Mouse (Mus musculus) heart, embryonic 14.5 days (tissue): Measurements from ENCODE around the gene Chst10. TPM values are rescaled to one million over a fixed set of nuclear protein-coding genes. Genes with fewer than 3 reads are reported as not detected.
A peak's percentile ranks its signal among the peaks of the same experiment; 100 is the strongest.

Experiments
- ATAC-seq: fragments of 200-750 bp; cut with Nextera tagmentation; 2 replicates; pipeline ENCODE4 v1.8.0; 2017; ENCODE audit warnings: low read depth, moderate TSS enrichment; ENCODE audit not compliant: insufficient number of reproducible peaks, insufficient read depth, low FRiP score
- H3K27ac ChIP-seq, 2 experiments: fragments of 200-500 bp in 1 of 2; fragments of 300-500 bp in 1 of 2; sonication (generic) in 1 of 2; replicated peaks in 1 of 2; 2 replicates each; pipeline ENCODE4 v1.5.1; 2012 to 2014; ENCODE audit warnings: low read depth in 2 of 2, low read length in 2 of 2, control low read depth in 1 of 2, mild to moderate bottlenecking in 1 of 2, mixed read lengths in 1 of 2; ENCODE audit not compliant: control insufficient read depth in 1 of 2, insufficient read depth in 1 of 2
- H3K27me3 ChIP-seq: fragments of 300-500 bp; sonication (generic); 2 replicates; pipeline ENCODE4 v1.6.1; 2014; ENCODE audit warnings: mild to moderate bottlenecking, low read length, control low read depth; ENCODE audit not compliant: control insufficient read depth, insufficient read depth
- H3K36me3 ChIP-seq: fragments of 300-500 bp; sonication (generic); 2 replicates; pipeline ENCODE4 v1.6.1; 2014; ENCODE audit warnings: mild to moderate bottlenecking, control low read depth, low read length, mixed read lengths; ENCODE audit not compliant: control insufficient read depth, insufficient read depth
- H3K4me1 ChIP-seq, 2 experiments: fragments of 200-500 bp in 1 of 2; fragments of 300-500 bp in 1 of 2; sonication (generic) in 1 of 2; 2 replicates each; pipeline ENCODE4 v1.6.1; 2012 to 2014; ENCODE audit warnings: low read length in 2 of 2, control low read depth in 1 of 2, mixed read lengths in 1 of 2; ENCODE audit not compliant: control insufficient read depth in 2 of 2, insufficient read depth in 2 of 2
- H3K4me2 ChIP-seq: fragments of 300-500 bp; sonication (generic); 2 replicates; pipeline ENCODE4 v1.6.1; 2014; ENCODE audit warnings: mild to moderate bottlenecking, low read length
- H3K4me3 ChIP-seq, 2 experiments: fragments of 200-500 bp in 1 of 2; fragments of 300-500 bp in 1 of 2; sonication (generic) in 1 of 2; 2 replicates each; pipeline ENCODE4 v1.5.1; 2012 to 2014; ENCODE audit warnings: low read length in 2 of 2, mild to moderate bottlenecking in 2 of 2, control low read depth in 1 of 2, low read depth in 1 of 2, moderate library complexity in 1 of 2; ENCODE audit not compliant: control insufficient read depth in 1 of 2, insufficient read depth in 1 of 2
- H3K9ac ChIP-seq: fragments of 300-500 bp; sonication (generic); 2 replicates; pipeline ENCODE4 v1.6.1; 2014; ENCODE audit warnings: mild to moderate bottlenecking, low read length
- H3K9me3 ChIP-seq: fragments of 300-500 bp; sonication (generic); 2 replicates; pipeline ENCODE4 v1.6.1; 2016; ENCODE audit warnings: low read length, control low read depth; ENCODE audit not compliant: control insufficient read depth
- WGBS: fragments of 180-500 bp; shearing (Covaris S2); extraction: QIAGEN DNeasy Blood & Tissue Kit; methylation state at CpG from one replicate; pipeline ENCODE4 v1.1.7; 2014; 5-methylcytosine and 5-hydroxymethylcytosine counted together
- polyA plus RNA-seq: library from polyadenylated mRNA; unstranded; fragments of >200 nt; fragmentation: Nextera tagmentation; extraction: Ambion mirVana; gene quantifications from 2 replicates; pipeline ENCODE4 v1.2.1, GENCODE M21; 2014

Gene Chst10
- polyA plus RNA-seq, 1 experiment from 2014 or later: 2.8 TPM

DNA sequence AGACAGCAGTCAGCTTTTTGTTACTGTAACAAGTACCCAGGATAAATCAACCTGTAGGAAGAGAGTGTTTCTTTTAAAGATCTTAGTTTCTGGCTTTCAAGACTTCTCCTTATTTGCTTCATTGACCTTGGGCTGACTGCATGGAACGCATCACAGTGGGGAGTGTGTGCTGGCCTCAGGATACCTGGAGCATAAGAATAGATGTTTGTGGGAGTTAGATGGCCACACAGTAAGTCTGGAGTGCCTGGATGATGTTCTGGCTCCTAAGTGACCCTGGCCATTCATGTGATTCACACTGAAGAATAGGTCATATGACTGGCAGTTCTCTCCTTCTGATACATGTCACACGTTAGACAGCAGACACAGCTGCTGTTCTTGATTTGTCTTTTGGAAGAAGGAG, 6.0 kb upstream of the Chst10 start:
- H3K27me3 ChIP-seq: no peaks in the 10 kb centered on the region
- no peak overlapping the region for H3K9ac ChIP-seq
- H3K9me3 ChIP-seq: no peaks in the 10 kb centered on the region
- no peak overlapping the region for H3K4me2 ChIP-seq
- WGBS: 56% methylated on average over 2 of the region's 2 CpGs
- H3K27ac ChIP-seq: no peak overlapping the region
- ATAC-seq: no peak
- no peak overlapping the region for H3K4me3 ChIP-seq
- no peaks in the 10 kb centered on the region for H3K36me3 ChIP-seq
- H3K4me1 ChIP-seq: no peaks in the 10 kb centered on the region

DNA sequence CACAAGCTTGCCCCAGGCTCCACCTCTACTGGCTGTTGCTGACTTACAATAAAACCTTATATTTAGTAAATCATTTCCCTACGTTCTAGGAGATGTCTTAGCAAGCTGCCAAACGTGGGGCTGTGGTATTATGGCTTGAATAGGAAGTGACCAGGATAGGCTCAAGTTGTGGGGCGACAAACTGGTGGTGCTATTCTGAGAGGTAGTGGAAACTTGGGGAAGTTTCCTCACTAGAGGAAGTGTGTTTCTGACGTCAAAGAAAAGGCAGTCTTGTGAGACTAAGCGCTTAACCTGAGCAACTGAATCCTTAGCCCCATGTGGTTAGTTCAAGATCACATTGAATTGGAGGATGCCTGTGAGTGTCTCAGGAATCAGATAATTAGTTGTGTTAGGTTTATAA, 4.6 kb upstream of the Chst10 start:
- WGBS: 55% methylated on average over 5 of the region's 5 CpGs
- H3K36me3 ChIP-seq: no peaks in the 10 kb centered on the region
- ATAC-seq: no peak
- H3K27ac ChIP-seq: no peak overlapping the region
- H3K4me1 ChIP-seq: no peaks in the 10 kb centered on the region
- no peak overlapping the region for H3K4me2 ChIP-seq
- no peaks in the 10 kb centered on the region for H3K9me3 ChIP-seq
- H3K27me3 ChIP-seq: peaks cover 5% of the 10 kb centered on the region; the same call in 1 of the 2 replicates
- no peak overlapping the region for H3K9ac ChIP-seq
- no peak overlapping the region for H3K4me3 ChIP-seq

DNA sequence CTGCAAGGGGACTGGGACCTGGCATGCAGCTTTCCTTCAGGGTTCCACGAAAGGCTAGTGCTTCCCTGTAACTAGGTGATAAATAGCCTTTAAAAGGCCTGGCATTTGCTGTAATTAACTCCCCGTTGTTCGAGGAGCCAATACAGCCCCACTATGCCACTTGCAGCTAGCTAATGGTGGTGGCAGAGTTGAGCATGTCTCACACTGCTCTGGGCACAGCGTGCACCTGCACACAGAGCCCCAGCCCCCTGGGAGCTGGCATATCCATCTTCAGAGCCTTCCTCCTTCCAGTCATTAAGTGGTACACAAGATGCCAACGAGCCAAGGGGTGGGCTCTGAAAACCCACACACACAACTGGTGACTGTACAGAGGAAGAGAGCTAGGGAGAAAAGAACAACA, 4.9 kb downstream of the Chst10 start:
- Histone ChIP-seq H3K36me3 (no peaks in the 10 kb centered on the region), H3K4me3 (no peak overlapping the region), H3K4me2 (no peak overlapping the region), H3K27ac (no peak overlapping the region), H3K4me1 (no peaks in the 10 kb centered on the region), H3K9ac (no peak overlapping the region), H3K27me3 (peaks cover 15% of the 10 kb centered on the region), H3K9me3 (no peaks in the 10 kb centered on the region)
- 60% methylated on average over 5 of the region's 5 CpGs for WGBS
- no peak for ATAC-seq

DNA sequence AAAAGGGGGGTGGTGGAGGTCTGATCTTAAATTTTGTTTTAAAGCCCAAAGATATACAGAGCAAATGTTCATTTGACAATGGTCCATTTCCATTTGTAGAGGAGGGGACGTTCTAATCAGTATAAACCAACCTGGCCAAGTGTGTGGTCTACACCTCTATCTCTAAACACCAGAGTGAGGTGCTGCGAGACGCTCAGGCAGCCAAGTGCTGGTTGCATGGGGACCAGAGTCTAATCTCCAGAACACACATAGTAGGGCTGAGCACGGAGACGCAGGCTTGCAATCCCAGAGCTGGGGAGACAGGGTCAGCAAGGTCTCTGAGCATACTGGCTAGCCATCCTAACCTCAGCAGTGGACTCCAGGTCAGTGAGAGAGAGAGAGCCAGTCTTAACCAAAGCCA, 6.5 kb downstream of the Chst10 start:
- Histone ChIP-seq H3K27ac (no peak overlapping the region), H3K27me3 (peaks cover 6% of the 10 kb centered on the region), H3K36me3 (no peaks in the 10 kb centered on the region), H3K4me3 (no peak overlapping the region), H3K4me1 (peaks cover 2% of the 10 kb centered on the region in 2 experiments; a peak in 2 of 4 replicates), H3K9ac (no peak overlapping the region), H3K4me2 (no peak overlapping the region), H3K9me3 (no peaks in the 10 kb centered on the region)
- 84% methylated on average over 5 of the region's 5 CpGs for WGBS
- no peak for ATAC-seq

DNA sequence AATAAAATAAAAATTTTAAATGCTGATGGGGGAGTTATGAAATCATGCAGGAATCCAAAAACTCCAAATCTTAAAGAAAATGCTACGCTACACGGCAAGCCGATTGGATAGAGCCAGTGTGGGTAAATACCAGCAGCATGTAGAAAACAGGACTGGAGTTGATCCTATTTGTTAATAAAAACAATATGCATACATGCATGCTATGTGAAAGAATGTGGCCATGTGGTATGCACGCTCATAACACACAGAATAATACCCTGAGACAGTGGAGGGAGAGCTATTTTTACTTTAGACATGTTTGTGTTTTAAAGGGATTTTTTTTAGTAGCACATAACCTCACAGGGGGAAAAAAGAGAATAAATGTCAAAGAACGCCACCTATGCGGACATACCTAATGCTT, 9.2 kb downstream of the Chst10 start:
- no peak overlapping the region for H3K27ac ChIP-seq
- WGBS: 90% methylated on average over 6 of the region's 6 CpGs
- H3K27me3 ChIP-seq: no peaks in the 10 kb centered on the region
- H3K9me3 ChIP-seq: no peaks in the 10 kb centered on the region
- no peak overlapping the region for H3K4me3 ChIP-seq
- H3K4me1 ChIP-seq: peaks cover 2% of the 10 kb centered on the region in 2 experiments; a peak in 2 of 4 replicates
- H3K9ac ChIP-seq: no peak overlapping the region
- no peak for ATAC-seq
- H3K36me3 ChIP-seq: no peaks in the 10 kb centered on the region
- no peak overlapping the region for H3K4me2 ChIP-seq

DNA sequence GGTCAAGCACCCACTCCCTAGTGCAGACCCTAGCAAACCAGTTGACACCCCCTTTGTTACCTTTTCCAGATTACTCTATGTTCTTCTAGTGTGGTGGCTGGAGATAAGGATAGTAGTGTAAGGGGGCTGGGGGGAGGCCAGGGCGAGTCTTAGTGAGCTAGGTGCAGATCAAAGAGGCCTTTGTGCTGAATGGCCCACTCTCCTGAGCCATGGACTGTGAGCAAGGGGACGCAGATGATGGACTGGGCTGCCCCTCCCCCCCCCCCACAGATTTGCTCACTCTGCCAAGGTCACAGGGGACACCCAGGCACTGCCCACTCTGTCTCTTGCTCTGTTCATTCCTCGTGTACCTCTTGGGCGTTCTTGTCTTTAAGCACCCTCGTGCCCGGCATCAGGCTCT, 10.9 kb downstream of the Chst10 start:
- Histone ChIP-seq H3K4me1 (peaks cover 2% of the 10 kb centered on the region in 2 experiments; a peak in 2 of 4 replicates), H3K4me2 (no peak overlapping the region), H3K27ac (no peak overlapping the region), H3K9ac (no peak overlapping the region), H3K36me3 (no peaks in the 10 kb centered on the region), H3K4me3 (no peak overlapping the region), H3K9me3 (no peaks in the 10 kb centered on the region), H3K27me3 (no peaks in the 10 kb centered on the region)
- 48% methylated on average over 6 of the region's 6 CpGs for WGBS
- 0 out of 2 replicates have a peak, but pooled peaks have one; percentile 20 for ATAC-seq

DNA sequence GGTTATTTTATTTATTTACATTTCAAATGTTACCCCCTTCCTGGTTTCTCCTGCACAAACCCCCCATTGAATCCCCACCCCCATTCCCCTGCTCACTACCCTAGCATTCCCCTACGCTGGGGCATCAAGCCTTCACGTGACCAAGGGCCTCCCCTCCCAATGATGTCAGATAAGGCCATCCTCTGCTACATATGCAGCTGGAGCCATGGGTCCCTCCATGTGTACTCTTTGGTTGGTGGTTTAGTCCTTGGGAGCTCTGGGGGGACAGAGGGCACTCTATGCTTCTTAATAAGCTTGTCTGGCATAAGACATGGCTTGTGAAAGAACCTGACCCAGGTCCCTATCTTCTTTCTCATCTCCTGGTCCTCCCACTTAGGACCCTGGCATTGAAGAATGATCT, 11.4 kb downstream of the Chst10 start:
- 73% methylated on average over 2 of the region's 2 CpGs for WGBS
- ATAC-seq: no peak
- no peak overlapping the region for H3K9ac ChIP-seq

DNA sequence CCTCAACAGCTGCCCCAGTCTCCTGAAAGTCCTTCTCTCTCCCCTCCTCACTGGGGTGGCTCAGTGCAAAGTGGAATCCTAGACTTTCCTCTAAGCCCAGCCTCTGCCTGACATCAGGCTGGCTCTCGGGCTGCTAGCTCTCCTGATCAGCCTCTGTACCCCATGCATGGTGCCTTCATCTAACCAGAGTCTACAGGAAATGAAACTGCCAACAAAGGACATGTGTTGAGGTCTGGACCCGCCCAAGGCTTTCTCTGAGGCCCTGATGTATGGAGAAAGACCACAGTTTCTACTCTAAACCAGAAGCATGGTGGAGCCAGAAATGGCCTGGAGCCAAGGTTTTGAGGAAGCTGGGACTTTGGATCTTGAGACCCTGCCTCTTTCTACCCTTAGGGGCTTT, 12.0 kb downstream of the Chst10 start:
- Histone ChIP-seq H3K4me1 (peaks cover 2% of the 10 kb centered on the region in 2 experiments; a peak in 2 of 4 replicates), H3K9ac (no peak overlapping the region), H3K9me3 (no peaks in the 10 kb centered on the region), H3K4me2 (no peak overlapping the region), H3K27me3 (no peaks in the 10 kb centered on the region), H3K27ac (no peak overlapping the region), H3K36me3 (no peaks in the 10 kb centered on the region), H3K4me3 (no peak overlapping the region)
- ATAC-seq: no peak
- 65% methylated on average over 2 of the region's 2 CpGs for WGBS

More for the DNA sequence above, 11.4 kb downstream of the Chst10 start:
- H3K4me3 ChIP-seq: no peak overlapping the region
- H3K36me3 ChIP-seq: no peaks in the 10 kb centered on the region
- H3K4me1 ChIP-seq: peaks cover 2% of the 10 kb centered on the region in 2 experiments; a peak in 2 of 4 replicates
- no peak overlapping the region for H3K27ac ChIP-seq
- H3K9me3 ChIP-seq: no peaks in the 10 kb centered on the region
- no peak overlapping the region for H3K4me2 ChIP-seq
- H3K27me3 ChIP-seq: no peaks in the 10 kb centered on the region
